Mouse (Mus musculus) erythroid progenitor cell, adult 5-6 weeks (primary cell): ENCODE results near the gene Sgsm1. TPM values are rescaled to one million over a fixed set of nuclear protein-coding genes. Genes with fewer than 3 reads are reported as not detected.

ENCODE experiments used
- ATAC-seq: replicated peaks from 2 replicates; pipeline ENCODE4 v1.8.0; 2016; ENCODE audit warnings: moderate number of reproducible peaks, mild to moderate bottlenecking, moderate TSS enrichment, inconsistent platforms; ENCODE audit not compliant: poor library complexity, low FRiP score, severe bottlenecking
- total RNA-seq, 2 experiments: library from RNA; stranded (forward) in 1 of 2; stranded (reverse) in 1 of 2; fragments of 150-400 nt in 1 of 2; fragments of 186-747, 209-891 nt in 1 of 2; gene quantifications; 2 replicates each; pipeline versions ENCODE4 v1.2.3 to v1.2.4; 2015 to 2017; ENCODE audit warnings: low replicate concordance in 2 of 2

The Sgsm1 gene
- total RNA-seq, 2 experiments from 2014 or later = not detected

DNA sequence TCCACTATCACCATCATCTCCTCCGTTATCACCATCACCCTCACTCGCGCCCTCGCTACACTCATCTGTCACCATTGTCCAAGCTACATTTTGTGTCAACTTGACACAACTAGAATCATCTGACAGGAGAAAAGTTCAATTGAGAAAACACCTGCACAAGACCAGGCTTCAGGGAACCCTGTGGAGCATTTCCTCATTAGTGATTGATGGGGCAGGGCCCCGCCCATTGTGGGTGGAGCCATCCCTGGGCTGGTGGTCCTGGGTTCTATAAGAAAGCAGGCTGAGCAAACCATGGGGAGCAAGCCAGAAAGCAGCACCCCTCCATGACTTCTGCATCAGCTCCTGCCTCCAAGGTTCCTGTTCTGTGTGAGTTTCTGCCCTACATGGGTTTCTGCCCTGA lies 22.8 kb downstream of the Sgsm1 start:
- ATAC-seq = no peak

DNA sequence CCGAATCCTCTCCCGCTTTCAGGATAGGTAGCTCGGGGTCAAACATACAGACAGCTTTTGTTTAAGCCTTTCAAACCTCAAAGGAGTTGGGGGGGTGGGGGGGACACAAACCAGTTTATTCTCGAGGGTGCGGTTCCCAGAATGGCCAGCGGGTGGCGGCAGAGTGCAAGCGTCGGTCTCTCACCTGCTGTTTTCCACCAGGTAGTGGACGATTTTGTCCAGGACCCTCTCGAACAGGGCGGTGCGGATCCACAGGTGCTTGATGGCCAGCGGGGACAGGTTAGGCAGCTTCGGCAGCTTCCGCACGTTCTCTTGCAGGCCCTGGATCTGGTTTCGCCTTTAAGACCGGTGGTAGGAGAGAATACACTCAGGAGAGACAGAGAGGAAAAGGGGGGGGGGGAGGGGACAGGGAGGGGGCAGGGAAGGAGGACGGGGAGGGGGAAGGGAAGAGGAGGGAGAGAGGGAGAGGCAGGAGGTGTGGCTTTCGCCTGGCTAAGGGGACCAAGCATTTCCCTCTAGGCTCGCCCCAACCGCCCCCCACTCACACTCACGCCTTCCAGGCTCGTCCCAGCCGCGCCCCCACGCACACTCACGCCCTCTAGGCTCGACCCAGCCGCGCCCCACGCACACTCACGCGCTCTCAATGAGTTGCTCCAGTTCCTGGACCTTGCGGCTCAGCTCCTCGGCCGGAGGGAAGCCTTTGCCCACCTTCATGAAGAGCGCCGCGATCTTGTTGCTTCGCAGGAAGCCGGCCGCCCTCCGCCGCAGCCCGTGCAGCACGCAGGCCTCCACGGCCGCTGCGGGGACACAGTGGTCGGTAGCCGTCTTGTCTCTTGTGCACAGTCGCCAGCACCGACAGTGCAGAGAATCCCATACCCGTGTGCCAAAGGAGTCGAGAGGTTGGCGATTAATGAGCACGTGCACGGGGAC lies 23.7 kb downstream of the Sgsm1 start:
- no peak for ATAC-seq

DNA sequence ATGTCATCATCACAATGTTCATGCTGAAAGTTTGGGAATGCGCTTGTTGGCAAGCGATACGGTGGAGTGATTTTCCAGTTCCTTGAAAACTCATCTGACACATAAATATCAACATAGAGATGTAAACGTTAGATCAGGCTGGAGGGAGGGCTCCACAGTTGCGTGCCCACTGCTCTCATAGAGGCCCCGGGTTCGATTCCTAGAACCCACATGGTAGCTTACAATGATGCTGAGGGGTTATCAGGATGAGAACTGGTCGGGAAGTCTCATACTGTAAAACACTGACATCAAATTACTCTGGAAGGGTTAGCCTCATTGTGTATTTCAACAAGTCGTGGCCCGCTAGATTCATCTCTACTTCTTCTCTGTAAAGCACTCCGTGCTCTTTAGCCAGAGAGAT lies 24.5 kb downstream of the Sgsm1 start:
- no peak for ATAC-seq

DNA sequence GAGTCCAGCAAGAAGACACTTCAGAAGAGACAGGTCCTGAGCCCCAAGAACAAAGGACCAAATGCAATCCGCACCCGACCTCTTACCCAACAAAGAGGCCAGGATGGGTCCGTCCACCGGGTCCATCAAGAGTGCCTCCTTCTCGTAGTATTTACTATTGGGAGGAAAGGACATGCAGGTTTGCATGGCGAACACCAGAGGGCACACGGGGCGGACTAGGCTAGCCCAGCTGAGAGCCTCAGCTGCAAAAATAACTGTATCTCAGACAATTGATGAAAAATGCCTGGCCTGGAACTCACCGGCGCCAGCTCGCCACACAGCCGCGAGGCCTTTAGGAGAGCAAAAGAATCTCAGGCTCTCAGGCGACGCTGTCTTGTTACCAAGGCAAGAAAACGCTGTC lies 25.0 kb downstream of the Sgsm1 start:
- no peak for ATAC-seq

DNA sequence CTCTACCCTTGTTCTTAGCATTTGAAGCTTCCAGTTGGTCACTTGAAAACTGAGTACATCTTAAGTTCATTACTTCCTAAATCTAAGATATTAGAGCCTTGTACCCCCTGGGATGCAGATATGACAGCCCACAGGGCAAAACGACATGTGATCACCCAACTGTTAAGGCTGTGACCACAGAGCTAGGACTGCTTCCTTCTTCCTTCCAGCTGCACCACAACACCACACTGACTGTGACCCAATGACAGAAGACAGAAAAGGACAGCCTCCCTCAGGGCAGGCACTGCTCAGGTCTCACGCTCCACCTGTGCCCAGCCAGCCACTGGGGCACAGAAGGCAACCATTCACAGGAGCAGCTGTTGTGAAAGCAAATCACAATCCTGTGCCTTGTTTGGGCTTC lies 26.9 kb downstream of the Sgsm1 start:
- no peak for ATAC-seq

DNA sequence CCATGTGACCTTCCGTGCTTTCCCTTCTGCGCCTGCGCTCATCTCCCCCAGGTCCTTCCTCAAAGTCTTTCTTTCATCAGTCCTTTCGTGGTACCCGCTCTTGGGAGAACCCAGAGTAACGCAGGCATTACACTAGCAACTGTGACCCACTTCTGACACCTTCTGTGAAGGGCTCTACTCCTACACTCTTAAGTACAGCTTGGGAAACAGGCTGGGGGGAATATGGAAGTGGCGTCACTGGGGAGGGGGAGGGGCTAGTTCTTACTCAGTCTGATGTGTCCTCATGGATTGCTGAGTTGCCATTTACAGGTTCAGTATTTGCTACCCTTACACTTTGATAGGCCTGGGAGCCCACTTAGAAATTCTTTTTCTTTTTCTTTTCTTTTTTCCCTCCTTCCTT lies 29.0 kb downstream of the Sgsm1 start:
- no peak for ATAC-seq

DNA sequence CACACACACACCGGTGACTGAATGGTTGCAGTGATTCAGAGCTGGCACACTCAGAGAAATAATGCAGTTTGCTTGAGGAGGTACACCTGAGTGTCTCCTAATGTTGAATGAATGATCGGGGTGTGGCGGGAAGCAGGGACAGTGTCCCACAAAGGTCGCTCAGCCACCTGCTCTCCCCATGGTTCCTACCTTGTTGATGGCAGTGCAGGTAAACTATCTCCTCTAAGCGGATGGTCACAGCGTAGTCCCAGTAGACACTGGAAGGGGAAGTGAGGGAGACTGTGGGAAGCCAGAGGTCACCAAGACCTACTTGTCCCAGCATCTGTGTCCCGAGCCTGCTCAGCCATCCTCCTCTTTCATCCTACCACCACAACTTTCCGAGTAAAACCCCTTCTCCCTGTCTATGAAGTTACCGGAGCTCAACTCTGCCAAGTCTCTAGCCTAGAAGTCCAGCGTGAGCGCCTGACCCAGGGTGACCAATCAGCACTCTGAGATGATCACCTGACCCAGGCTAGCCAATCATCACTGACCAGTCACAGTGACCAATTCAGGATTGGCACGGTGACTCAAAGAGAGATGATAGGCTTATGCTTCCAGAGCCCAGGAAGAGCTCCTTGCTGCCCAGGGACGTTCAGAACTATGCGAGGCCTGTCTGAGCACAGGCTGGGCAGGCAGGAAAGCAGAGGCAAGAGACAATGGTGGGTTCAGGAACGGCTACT lies 30.3 kb downstream of the Sgsm1 start:
- ATAC-seq = no peak

DNA sequence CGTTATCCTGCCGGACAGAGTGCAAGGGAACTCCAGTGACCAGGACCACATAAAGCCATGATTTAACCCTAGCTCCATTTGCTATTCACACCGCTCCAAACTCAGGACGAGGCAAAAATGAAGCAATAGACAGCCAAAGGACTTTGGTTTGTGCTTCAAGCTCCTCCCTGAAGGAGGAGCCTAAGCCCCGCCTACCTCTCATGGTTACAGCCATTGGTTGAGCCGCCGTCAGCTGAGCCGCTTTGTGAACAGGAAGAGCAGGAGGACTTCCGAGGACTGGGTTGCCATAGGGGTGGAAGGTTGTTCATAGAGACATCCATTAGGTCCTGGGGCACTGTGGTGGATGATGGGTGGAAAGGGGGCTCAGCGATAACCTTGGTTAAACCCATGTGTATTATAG lies 34.7 kb downstream of the Sgsm1 start:
- no peak for ATAC-seq

DNA sequence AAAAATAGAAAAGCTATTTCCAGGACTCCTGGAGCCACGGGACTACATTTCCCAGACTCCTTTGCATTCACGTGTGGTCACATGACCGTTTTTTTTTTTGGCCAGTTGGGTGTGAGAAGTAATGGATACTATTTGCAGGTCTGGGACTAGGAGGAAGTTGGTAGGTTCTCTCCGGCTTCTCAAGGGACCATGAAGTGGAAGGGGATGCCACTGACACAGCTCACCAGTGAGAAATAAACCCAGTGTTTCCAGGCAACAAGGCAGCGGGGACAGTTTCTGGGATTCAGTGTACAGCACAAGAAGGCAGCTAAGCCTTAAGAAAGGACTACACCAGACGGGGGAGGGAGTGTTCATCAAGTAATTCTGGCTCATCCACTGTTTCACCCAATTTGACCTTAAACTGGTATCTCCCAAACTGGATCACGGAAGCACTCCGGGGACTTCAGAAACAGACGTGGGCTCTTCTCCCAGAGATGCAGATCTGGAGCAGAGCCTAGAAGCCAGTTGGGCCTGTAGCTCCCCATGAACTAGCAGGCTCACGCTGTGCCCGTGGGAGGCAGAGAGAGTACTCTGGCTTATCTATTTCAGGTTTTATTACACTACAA lies 39.3 kb downstream of the Sgsm1 start:
- ATAC-seq = no peak

DNA sequence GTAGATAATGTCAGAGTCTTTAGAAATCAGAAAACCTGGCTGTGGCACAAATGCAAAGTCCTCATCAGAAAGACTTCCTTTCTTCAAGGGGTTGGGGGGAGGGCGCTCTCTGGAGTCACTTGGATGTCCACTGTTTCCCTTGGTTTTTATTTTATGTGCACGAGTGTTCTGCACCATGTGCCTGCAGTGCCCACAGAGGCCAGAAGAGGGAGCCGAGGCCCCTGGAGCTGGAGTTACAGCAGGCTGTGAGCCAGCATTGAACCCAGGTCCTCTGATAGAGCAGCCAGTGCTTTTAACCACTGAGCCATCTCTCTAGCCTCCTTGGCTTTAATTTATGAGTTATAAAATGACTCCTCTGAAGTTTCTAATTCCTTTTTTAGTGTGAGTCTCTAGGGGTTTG lies 40.5 kb downstream of the Sgsm1 start:
- no peak for ATAC-seq

DNA sequence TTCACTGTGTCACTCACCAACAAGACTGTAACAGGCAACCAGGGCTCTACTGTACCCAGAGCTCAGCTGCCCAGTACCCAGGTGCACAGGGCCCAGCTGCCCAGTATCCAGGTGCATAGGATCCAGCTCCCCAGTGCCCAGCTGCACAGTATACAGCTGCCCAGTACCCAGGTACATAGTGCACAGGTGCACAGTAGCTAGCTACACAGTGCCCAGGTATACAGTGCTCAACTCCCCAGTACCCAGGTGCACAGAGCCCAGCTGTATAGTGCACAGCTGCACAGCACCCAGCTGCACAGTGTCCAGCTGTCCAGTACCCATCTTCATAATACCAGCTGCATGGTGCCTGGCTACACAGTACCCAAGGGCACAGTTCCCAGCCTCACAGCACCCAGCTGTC lies 42.3 kb downstream of the Sgsm1 start:
- ATAC-seq = no peak

DNA sequence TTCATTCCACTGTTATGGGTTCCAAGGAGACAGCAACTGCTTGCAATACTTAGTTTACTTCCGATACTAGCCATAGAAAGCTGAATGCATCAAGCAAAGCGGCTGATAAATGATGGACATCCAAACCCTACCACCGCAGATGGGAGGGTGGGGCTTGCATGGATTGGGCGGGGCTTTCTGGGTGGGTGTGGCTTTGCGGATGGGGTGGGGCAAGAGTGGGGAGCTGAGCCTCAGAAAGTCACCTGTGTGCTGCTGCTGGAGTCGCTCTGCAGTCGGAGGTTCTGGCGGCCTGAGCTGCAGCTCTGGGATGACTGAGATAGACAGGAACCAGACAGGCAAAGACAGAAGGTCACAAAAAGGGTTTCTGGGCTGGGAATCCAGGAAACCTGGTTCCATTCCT lies 44.9 kb downstream of the Sgsm1 start:
- ATAC-seq = no peak

DNA sequence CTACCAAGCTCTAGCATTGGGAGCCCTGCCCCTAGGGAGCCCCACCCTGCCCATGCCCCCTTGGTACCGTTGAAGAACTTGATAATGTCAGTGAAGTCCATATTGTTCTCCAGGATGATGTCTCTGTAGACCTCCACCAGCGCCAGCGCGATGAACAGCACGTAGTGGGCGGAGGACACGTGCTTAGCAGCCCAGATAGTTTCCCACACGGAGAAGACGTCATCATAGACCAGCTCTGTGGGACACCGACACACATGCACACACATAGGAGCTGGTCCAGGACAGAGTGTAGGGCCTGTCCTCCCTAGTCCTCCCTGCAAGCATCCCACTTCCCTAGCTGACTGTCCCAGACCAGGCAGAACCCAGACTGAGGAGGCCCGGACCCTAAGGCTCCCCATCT lies 59.8 kb downstream of the Sgsm1 start:
- no peak for ATAC-seq

DNA sequence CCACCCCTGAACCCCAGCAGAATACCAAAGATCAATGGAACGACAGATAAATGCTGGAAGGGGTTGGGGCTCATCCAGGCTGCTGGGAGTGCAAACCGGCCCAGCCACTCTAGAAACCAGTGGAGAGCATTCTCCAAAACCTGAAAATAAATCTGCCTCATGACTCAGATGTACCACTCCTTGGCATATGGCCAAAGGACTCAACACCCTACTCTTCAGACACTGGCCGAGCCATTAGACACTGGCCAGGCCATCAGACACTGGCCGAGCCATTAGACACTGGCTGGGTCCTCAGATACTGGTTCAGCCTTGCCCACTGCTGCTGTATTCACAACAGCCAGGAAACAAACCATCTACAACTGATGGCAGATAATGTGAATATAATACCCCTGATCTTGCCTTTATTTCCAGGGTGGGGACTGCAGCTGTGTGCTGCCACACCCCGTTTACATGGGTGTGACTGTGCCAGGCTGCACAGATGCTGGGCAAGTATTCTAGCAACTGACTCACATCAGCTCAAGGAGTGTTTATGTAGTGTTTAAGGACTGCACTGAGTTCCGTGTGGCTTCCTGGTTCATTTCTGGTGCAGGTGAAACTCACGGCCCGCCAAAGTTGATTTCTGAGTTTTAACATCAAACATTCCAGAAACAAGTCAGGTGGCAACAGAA lies 61.2 kb downstream of the Sgsm1 start:
- no peak for ATAC-seq

DNA sequence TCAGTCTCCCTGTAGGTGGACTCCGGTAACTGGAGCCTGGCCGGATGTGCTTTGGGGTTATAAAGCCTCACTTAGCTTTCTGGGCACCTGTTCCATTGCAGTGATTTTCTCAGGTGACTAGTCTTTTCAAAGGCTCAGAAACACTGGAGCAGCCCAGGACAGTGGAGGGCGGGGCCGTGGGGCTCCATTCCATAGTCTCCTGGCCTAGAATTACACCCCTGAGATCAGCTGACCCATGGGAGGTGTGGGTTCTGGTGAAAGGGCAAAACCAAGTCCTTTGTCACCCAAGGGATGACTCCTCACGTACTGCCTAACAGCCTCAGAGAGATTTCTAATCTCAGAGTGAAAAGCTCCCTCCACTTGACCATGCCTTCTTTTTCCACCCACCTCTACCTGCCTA lies 80.4 kb downstream of the Sgsm1 start:
- ATAC-seq = no peak

DNA sequence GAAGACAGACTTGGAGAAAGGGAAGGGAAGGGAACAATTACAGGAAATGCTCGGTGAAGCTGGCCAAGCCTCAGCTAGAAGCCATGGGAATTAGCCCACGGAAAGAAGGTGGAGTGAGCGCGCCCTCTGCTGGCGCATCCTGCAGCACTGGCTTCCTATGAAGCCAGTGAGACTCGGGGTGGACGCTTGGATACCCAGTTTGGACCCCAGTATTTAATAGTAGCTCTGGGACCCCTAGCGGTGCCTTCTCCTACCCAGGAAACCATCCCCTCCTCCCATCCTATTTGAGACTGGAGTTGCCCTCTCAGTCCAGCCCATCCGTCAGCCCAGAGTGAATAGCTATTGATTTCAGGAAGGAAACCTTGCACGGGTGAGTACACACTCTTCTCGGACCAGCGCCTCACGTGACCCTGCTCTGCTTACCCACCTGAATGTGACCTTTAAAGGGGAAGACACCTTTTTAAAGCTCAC lies 83.9 kb downstream of the Sgsm1 start, which contains the start of gene Tmem211:
Tmem211 (plus strand) TSS at position 278 of the 471 bp plus-strand sequence.
- no peak for ATAC-seq

DNA sequence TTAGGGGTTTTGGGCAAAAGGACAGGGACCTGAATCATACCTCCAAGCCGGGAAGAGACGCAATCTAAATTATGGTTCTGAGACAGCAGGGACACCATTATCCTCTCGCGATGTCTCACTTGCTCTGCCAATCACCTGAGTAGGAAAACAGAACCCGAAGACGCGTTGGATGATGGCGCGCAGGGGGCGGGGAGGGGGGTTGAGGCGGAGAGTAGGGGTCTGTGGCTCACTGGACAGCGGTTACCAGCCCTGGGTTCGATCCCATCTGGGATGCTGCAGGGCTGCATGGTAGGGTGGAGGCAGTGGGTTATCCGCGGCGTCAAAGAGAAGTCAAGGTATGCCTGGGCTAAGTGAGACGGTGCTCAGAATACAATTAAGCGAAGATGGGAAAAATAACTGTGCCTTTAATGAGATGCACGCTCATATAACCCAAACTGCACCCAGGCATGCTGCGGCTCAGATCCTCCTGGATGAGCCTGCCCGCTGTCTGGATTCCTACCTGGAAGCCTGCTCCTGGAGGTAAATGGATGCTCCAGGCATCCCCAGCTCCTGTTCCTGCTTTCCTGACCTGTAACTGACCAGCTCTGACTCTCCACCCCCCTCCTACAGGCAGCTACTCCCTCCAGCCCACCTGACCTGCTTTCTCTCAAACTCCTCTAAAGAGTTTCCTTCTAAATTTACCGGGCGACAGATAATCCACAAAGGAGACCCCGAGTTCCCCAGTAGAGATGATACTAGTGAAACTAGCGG lies 84.7 kb downstream of the Sgsm1 start:
- no peak for ATAC-seq

DNA sequence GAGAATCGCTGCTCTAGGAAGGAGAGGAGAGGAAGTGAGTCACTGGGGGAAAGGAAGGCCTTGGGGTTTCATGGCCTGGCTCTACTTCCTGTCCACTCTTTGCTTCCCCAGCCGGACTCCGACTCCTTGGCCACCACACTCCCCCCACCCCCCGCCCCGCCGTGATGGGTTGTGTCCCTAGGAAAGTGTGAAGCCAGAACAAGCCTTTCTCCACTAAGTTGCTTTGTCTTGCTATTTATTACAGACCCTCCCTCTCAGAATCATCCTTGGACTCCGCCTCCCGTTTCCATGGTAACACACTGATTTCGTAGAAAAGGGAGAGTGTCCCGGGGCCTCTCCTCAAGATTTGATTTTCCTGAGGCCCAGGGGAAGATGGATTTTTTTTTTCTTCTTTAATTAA lies 85.3 kb downstream of the Sgsm1 start:
- ATAC-seq = no peak

DNA sequence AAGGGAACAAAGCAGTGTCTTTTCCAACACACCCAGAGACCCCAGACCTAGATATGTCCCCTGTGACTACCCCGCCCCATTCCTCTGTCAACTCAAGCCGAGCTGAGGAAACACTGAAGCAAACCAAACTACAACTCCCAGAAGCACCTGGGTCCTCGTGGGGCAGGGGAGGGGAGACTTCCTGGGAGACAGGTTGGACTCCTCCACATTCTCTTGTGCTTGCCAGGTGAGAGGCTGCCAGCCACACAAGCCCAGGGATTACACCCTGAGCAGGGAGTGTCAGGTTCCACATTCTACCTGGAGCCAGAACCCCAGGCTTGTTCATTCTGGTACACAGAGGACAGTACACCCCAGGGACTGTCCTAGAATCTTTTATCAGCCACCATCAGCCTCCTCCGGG lies 86.7 kb downstream of the Sgsm1 start:
- no peak for ATAC-seq
